Mouse (Mus musculus) cerebellum, postnatal 10 days (tissue): ENCODE data around the gene Itih1.

Experiments used
- DNase-seq, 2 experiments: peaks; one replicate each; pipeline ENCODE4 v3.0.0; 2021; ENCODE audit warnings: mixed read lengths in 2 of 2

The Itih1 gene

DNA sequence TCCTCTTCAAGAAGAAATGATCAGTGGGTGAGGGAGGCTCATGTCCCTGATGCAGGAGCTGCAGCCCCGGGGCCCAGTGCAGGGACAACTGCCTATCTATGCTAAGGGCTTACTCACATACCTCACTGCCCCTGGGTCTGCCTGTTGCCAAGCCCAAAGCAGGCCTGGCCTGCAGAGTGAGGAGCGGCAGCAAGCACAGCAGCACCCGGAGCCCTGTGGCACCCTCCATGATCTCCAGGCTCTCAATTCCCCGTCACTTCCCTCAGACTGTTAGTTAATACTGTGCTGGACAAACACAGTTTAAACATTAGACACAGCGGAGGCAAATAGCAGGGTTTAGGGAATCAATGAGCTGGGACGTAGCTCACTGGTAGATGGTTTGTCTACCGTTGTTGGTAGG, at the start of gene Itih1:
TSS of gene Itih1 (minus strand) at position 252 of the 400 bp plus-strand sequence.
- no peak for DNase-seq

DNA sequence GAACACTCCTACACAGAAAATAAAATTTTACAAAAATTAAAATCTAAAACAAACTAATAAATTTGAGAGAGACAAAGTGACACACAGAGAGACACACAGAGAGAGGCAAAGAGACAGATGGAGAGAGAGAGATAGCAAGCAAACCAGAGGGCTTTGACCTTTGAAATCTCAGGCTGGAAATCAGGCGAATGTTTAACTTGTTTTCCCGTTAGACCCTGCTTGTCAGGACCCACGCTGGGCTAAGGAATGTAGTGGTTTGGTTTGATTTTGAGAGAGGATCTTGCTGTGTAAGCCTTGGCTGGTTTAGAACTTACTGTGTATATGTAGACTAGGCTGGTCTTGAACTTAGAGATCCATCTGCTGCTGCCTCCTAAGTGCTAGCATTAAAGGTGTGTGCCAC, 33.1 kb upstream of the Itih1 start:
- DNase-seq = no peak

GRCm38 (mm10) chr14:30974204-30974603, 31.1 kb upstream of the Itih1 start:
- no peak for DNase-seq

GRCm38 (mm10) chr14:30960366-30960765, 17.3 kb upstream of the Itih1 start:
- DNase-seq = no peak

DNA sequence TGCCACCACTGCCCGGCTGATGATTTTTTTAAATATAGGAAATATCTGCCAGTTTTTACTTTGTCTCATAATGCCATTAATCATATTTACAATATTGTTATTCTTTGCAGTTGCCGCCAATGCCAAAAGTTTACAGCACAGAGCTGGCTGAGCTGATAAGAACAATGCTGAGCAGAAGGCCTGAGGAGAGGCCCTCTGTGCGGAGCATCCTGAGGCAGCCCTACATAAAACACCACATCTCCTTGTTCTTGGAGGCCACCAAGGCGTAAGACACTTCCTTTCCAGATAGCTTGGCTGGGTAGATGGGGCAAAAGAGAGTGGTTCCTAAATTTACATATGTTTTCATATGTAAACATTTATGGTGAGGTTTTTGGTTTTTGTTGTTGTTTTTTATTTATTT, 15.9 kb upstream of the Itih1 start:
- DNase-seq = no peak

DNA sequence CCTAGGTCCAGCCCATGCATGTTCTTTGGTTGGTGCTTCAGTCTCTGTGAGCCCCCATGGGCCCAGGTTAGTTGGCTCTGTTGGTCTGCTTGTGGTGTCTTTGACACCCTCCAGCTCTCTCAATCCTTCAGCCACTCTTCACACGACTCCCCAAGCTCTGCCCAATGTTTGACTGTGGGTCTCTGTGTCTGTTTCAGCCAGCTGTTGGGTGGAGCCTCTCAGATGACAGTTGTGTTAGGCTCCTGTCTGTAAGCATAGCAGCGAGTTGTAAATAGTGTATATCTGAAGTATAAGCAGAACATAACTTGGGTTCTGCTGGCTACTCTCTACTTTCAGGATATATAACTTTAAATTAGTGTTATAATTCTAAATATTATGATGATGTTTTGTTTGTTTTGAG, 15.4 kb upstream of the Itih1 start:
- no peak for DNase-seq

GRCm38 (mm10) chr14:30951154-30951825, 8.2 kb upstream of the Itih1 start, which contains the start of gene Nek4:
TSS of gene Nek4 (plus strand) at chr14:30951377.
- peak; percentile 96 to 98 for DNase-seq

DNA sequence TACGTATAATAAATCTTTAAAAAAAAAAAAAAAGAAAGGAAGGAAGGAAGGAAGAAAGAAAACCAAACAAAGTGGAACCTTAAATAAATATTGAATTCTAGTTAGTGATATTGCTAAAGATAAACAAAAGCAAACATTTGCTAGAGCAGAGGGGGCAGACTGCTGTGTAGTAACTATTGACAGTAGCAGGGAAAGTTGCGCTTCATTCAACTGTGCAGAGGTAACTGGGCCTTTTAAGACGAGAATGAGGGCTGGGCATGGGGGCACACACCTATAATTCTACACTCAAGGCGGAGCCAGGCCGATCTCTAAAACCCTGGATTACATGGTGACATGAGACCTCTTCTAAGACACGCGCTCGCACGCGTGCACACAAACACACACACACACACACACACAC, 6.9 kb upstream of the Itih1 start:
- DNase-seq = no peak

GRCm38 (mm10) chr14:30944745-30945144, 1.7 kb upstream of the Itih1 start:
- DNase-seq = no peak

DNA sequence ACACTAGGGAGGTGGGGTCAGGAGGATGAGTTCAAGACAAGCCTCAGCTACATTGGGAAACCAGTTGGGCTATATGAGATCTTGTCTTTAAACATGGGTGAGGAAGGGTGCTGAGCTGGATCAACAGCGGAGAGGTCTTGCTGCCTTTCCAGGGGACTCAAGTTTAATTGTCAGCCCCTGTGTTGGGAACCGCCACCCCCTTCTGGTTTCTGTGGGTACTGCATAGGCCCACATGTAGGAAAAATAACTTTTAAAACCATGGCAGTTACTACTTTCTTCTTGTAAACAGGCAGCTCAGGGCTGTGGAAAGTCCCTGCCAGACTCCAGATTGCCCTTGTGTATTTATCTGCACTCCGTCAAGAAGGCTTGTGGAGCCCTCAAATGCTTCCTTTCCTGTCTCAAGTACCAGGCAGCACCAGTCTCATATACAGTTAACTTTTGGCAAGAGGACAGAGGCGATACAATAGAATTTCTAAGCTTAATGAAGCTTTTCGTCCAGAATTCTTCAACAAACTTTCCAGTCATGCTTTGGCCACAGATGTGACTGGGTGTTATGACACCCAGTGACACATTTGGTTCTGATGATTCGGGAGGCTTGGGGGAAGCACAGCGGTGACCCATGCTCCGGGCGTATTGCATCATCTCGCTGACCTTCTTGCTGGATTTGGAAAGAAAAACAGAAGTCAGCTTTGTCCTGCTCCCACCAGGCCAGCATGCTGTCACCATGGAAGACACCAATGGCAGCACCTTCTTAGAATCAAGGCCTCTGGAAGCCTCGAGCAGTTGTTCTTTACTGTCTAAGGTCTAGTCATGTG, 978 bp upstream of the Itih1 start:
- DNase-seq = peak; percentile 69 to 77

DNA sequence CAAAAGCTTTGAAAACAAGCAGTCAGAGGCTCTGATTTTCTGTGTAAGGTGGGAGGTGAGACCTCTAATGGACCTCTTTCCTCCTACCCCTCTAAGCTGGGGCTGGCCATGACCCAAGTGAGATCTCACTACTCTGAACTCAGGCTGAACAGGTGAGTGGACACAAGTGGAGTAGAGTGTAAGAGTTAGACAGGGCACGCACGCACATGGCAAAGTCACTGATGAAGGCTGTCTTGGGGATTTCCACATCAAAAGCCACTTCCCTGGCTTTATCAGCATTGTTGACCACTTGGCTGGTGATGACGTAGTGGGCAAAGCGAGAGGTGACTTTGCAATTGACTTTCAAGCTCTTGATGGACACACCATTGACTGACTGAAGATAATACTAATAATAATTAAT, 835 bp downstream of the Itih1 start:
- DNase-seq = no peak

DNA sequence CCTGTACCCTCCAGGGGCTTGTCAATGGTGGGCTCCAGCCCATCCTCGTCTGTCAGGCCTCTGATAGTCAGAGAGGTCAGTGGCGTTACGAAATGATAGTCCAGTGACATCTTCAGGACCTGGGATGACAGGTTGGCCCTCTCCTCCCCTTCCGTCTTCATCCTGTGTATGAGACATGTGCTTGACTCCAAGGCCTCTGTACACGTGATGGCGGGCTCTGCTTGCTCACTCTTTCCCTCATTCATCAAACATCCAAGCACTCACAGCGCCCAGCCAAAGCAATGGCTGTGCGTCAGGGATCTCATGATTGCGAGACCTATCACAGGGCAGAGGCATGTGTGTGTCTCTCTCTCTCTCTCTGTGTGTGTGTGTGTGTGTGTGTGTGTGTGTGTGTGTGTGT, 9.7 kb downstream of the Itih1 start:
- no peak for DNase-seq

- DNase-seq = no peak
Measured at GRCm38 (mm10) chr14:30930386-30930785, 12.7 kb downstream of the Itih1 start.

- no peak for DNase-seq
Measured at GRCm38 (mm10) chr14:30925492-30925891, 17.6 kb downstream of the Itih1 start.

GRCm38 (mm10) chr14:30923375-30924105, 19.5 kb downstream of the Itih1 start, which contains the start of gene Itih3:
TSS of gene Itih3 (minus strand) at chr14:30923760.
- DNase-seq = peak; percentile 47 to 58

DNA sequence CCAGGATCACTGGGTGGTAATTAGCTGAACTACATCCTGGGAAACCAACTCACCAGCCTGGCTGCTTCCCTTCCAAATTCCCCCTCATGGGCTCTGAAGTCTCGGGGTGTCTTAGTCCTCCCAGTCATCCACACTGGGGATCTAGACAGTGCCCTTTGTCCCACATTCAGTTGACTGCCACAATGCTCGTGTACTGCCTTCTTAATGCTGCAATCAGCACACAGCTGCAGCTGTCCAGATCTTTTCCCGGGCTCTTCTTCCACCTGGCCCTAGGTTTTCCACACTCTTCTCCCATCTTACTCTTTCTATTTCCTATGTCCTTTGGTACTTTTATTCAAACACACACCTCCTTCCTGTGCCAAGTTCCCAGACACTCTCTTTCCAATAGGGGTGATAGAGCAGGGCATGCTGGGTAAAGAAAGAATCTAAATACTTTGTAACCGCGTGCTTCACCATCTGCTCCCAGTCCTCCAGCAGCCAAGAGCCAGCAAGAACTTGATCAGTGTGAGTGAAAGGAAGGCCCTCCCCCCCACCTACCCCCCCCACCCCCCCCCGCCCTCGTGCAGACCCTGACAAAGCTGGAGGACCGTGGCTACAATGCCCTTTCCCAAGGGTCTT, 20.9 kb downstream of the Itih1 start:
- DNase-seq = peak in 1 of 2 experiments; percentile 35

DNA sequence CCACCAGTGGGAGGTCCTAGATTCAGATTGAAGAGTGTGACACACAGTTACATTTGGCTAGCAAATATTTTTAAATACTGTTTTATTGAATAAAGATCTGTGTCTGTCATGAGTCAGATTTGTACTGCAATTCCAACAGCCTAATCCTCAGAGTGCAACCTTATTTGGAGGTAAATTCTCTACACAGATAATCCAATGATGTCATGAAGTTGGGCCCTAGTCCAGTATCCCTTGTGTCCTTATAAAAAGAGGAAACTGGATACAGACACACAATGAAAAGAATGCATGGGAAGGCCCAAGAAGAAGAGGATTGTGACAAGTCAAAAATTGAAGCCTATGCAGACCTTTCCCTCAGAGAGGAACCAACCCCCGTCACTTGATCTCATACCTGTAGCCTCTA, 26.6 kb downstream of the Itih1 start:
- no peak for DNase-seq

DNA sequence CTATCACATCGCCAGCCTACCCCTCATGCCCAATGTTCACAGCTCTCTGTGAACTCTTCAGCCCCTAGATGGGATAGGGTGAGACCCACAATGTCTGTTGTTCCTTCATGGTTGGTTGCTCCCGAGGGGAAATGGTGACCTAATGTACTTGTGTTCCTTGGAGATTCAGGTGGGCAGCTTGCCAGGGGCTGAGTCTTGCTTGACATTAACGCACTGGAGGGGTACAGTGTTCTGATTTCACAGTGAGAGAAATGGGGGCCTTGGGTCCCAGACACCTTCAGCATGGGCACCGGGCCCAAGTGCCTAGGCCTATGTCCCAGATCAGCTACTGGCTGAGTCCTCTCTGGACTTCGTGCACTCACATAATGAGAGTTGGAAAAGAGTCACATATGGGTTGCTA, 29.7 kb downstream of the Itih1 start:
- DNase-seq = peak; percentile 30 to 33

GRCm38 (mm10) chr14:30912641-30913040, 30.4 kb downstream of the Itih1 start:
- DNase-seq = no peak

- no peak for DNase-seq
Measured at GRCm38 (mm10) chr14:30911141-30911540, 31.9 kb downstream of the Itih1 start.

DNA sequence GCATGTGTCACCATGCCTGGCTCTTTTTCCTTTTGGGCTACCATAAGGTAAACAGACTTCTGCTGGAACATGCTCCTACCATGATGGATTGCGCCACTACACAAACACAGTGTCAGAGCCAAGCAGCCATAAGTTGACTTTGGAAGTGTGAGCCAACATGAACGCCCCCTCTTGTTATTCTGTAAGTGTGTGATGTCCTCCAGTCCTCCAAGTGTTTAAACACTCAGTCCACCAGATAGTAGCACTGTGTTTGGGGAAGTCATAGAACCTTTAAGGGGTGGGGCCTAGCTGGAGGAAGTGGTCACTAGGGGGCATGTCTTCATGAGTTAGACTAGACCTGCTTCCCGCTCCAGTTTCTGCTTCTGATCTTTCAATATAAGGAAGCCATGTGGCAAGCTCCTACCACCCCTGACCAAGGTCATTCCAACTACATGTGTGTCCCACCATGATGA, 35.2 kb downstream of the Itih1 start:
- DNase-seq = no peak

GRCm38 (mm10) chr14:30906001-30906400, 37.1 kb downstream of the Itih1 start:
- no peak for DNase-seq

- no peak for DNase-seq
Measured at GRCm38 (mm10) chr14:30904307-30904706, 38.8 kb downstream of the Itih1 start.
